Mouse (Mus musculus): ENCODE measurements around the gene Ifnk. TPM values are rescaled to one million over a fixed set of nuclear protein-coding genes. Genes with fewer than 3 reads are reported as not detected.

Ifnk gene
- polyA plus RNA-seq, 1 experiment from 2014 or later = not detected

GRCm38 (mm10) chr4:35125299-35125777 lies 26.5 kb upstream of the Ifnk start:
- Histone ChIP-seq H3K27me3 (replicated peaks) (no peaks in the 10 kb centered on the region), H3K9me3 (no peaks in the 10 kb centered on the region), H3K27ac (no peak overlapping the region), H3K36me3 (no peaks in the 10 kb centered on the region), H3K9ac (no peak overlapping the region), H3K4me1 (peaks cover 30% of the 10 kb centered on the region), H3K4me2 (replicated peaks) (peak overlapping the region; percentile 38), H3K4me3 (no peak overlapping the region)
- WGBS = 3% methylated on average over 5 of the region's 6 CpGs
- peak; percentile 85 for ATAC-seq (ENCODE audit: low FRiP score, low read depth)

DNA sequence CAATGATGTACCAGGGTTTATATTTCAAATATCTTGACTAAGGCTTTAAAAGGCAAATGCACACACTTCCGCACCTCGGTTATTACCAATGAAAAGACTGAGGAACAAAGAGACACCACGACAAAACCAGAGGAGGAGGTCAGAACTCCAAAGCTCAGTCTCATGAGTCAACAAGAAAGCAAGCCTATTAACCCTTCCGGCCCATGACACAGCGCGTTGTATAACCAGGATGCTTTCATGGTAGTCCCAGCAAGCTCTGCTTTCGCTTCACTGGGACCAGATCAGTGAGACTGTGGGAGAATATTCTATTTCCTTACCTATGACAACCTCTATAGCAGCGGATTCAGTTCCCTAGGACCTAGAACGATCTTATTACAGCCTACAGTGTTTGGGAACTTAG lies 25.1 kb upstream of the Ifnk start:
- Histone ChIP-seq H3K9ac (no peak overlapping the region), H3K4me2 (replicated peaks) (no peak overlapping the region), H3K27me3 (replicated peaks) (no peaks in the 10 kb centered on the region), H3K4me3 (no peak overlapping the region), H3K27ac (no peak overlapping the region), H3K4me1 (peaks cover 24% of the 10 kb centered on the region), H3K9me3 (no peaks in the 10 kb centered on the region), H3K36me3 (no peaks in the 10 kb centered on the region)
- no peak for ATAC-seq (ENCODE audit: low FRiP score, low read depth)
- 49% methylated on average over 9 of the region's 9 CpGs for WGBS

- ATAC-seq (ENCODE audit: low FRiP score, low read depth) = no peak
- Histone ChIP-seq H3K9me3 (no peaks in the 10 kb centered on the region), H3K4me1 (peaks cover 24% of the 10 kb centered on the region), H3K9ac (no peak overlapping the region), H3K4me3 (no peak overlapping the region), H3K4me2 (replicated peaks) (no peak overlapping the region), H3K27ac (no peak overlapping the region), H3K27me3 (replicated peaks) (no peaks in the 10 kb centered on the region), H3K36me3 (no peaks in the 10 kb centered on the region)
- WGBS = 47% methylated on average over 6 of the region's 6 CpGs
Measured at GRCm38 (mm10) chr4:35127759-35128158, 24.1 kb upstream of the Ifnk start.

DNA sequence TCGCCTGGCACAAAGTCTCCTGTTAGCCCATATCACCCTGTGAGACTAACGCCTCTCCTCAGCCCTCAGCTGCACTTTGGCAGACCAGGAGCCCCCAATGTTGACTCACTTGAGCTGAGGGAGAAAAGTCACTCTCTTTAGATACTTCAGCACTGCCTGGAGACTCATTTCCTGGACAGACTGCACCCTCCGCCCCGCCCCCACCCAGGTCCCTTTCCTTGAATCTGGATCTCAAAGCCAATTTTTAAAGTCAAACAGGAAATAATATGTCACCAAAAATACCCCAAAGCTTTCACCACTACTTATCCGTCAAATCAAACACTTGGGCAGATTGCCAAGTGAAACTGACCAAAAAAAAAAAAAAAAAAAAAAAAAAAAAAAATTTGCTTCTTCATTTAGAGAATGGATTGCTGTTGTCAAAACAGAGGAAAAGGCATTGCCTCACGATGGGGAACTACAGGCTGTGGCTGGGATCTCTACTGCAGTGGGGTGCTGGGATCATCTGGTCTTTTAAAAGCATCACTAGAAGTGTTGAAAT lies 21.4 kb upstream of the Ifnk start:
- Histone ChIP-seq H3K9ac (no peak overlapping the region), H3K27me3 (replicated peaks) (no peaks in the 10 kb centered on the region), H3K27ac (no peak overlapping the region), H3K36me3 (no peaks in the 10 kb centered on the region), H3K9me3 (no peaks in the 10 kb centered on the region), H3K4me1 (peaks cover 9% of the 10 kb centered on the region), H3K4me3 (no peak overlapping the region), H3K4me2 (replicated peaks) (no peak overlapping the region)
- WGBS = 78% methylated on average over 6 of the region's 6 CpGs
- ATAC-seq (ENCODE audit: low FRiP score, low read depth) = no peak

DNA sequence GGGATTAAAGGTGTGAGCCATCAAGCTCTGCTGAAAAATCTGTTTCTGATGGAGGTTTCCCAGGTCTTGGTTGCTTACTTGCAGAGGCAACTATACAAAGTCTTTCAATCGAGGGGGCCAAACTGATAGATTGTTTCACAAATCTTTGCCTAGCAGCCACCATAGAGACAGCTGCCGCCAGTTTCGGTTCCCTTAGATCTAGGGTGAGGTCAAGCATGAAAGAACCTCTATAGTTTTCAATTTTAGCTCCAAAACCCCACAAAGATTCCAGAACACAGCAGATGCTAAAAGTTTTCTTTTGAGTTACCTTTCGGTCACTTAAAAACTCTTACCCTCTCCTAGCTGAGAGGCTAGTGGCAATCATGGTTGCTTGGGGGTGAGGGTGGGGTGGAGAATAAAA lies 20.3 kb upstream of the Ifnk start:
- Histone ChIP-seq H3K36me3 (no peaks in the 10 kb centered on the region), H3K4me2 (replicated peaks) (no peak overlapping the region), H3K27ac (no peak overlapping the region), H3K4me3 (no peak overlapping the region), H3K9me3 (no peaks in the 10 kb centered on the region), H3K9ac (no peak overlapping the region), H3K4me1 (no peaks in the 10 kb centered on the region), H3K27me3 (replicated peaks) (no peaks in the 10 kb centered on the region)
- ATAC-seq (ENCODE audit: low FRiP score, low read depth) = no peak
- 80% methylated on average over 4 of the region's 4 CpGs for WGBS

DNA sequence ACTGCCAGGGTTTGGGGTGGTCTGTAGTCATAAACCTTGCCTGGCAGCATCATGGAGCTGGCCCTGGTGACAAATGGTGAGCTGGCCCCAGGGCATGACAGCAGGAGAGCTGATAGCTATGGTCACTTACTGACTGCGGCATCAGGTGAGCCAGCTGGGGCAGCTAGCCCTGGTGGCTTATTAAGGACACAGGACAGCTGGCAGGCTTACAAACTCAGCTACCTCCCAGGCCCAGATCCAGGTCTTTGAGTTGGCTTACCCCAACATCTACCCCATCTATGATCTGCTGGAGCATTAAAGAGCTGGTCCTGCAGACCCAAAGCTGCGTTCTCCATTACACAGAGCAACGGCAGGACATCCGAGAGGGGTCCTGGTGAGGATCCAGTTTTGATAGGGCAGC lies 18.4 kb upstream of the Ifnk start:
- Histone ChIP-seq H3K27ac (no peak overlapping the region), H3K4me2 (replicated peaks) (no peak overlapping the region), H3K4me3 (no peak overlapping the region), H3K9ac (no peak overlapping the region), H3K9me3 (no peaks in the 10 kb centered on the region), H3K27me3 (replicated peaks) (no peaks in the 10 kb centered on the region), H3K4me1 (no peaks in the 10 kb centered on the region), H3K36me3 (no peaks in the 10 kb centered on the region)
- ATAC-seq (ENCODE audit: low FRiP score, low read depth) = no peak
- WGBS = 90% methylated on average over 4 of the region's 4 CpGs

GRCm38 (mm10) chr4:35134846-35135611 lies 16.8 kb upstream of the Ifnk start:
- Histone ChIP-seq H3K4me2 (replicated peaks) (no peak overlapping the region), H3K36me3 (no peaks in the 10 kb centered on the region), H3K27ac (no peak overlapping the region), H3K9ac (no peak overlapping the region), H3K27me3 (replicated peaks) (no peaks in the 10 kb centered on the region), H3K4me1 (no peaks in the 10 kb centered on the region), H3K4me3 (no peak overlapping the region), H3K9me3 (no peaks in the 10 kb centered on the region)
- WGBS = 81% methylated on average over 15 of the region's 15 CpGs
- no peak for ATAC-seq (ENCODE audit: low FRiP score, low read depth)

DNA sequence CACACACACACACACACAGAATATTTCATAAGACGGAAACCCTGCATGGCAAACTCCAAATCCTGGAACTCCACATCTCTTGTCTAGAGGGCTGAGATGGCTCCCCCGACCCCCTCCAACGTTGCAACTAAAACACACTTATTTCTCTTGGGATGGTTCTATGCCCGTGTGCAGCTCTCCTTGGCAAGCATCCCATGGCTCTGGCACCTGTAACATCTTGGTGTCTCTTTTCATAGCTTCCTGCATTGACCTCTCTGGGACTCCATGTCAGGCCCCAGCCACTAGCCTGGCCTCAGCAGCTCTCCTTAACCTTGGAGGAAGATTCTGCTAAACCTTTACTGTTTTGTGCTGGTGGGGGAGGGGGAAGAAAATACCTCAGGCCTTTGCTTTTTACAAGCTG lies 16.1 kb upstream of the Ifnk start:
- WGBS = 82% methylated on average over 4 of the region's 4 CpGs
- H3K27ac ChIP-seq = no peak overlapping the region
- no peak overlapping the region for H3K4me2 ChIP-seq (replicated peaks)
- no peaks in the 10 kb centered on the region for H3K27me3 ChIP-seq (replicated peaks)
- no peak for ATAC-seq (ENCODE audit: low FRiP score, low read depth)
- no peaks in the 10 kb centered on the region for H3K36me3 ChIP-seq
- H3K9me3 ChIP-seq = no peaks in the 10 kb centered on the region
- H3K4me1 ChIP-seq = no peaks in the 10 kb centered on the region
- H3K9ac ChIP-seq = no peak overlapping the region
- no peak overlapping the region for H3K4me3 ChIP-seq

DNA sequence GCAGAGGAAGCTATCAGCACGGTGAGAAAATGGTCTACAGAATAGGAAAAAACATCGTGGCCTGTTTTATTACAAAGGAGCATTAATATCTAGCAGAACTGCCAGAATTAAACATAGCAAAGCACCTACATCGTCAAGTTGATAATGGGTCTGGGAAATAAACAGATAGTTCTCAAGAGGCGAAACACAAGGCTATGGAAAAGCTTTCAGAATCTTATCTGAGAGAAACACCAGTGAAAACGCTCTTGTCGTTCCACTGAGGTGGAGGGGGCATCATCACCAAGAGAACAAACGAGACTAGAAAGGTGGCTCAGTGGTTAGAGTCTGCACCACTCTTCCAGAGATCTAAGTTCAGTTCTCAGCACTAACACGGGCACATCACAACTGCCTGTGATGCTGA lies 14.9 kb upstream of the Ifnk start:
- Histone ChIP-seq H3K36me3 (no peaks in the 10 kb centered on the region), H3K4me2 (replicated peaks) (no peak overlapping the region), H3K27ac (no peak overlapping the region), H3K4me3 (no peak overlapping the region), H3K27me3 (replicated peaks) (no peaks in the 10 kb centered on the region), H3K9ac (no peak overlapping the region), H3K9me3 (no peaks in the 10 kb centered on the region), H3K4me1 (no peaks in the 10 kb centered on the region)
- no peak for ATAC-seq (ENCODE audit: low FRiP score, low read depth)
- WGBS = 93% methylated on average over 8 of the region's 8 CpGs

DNA sequence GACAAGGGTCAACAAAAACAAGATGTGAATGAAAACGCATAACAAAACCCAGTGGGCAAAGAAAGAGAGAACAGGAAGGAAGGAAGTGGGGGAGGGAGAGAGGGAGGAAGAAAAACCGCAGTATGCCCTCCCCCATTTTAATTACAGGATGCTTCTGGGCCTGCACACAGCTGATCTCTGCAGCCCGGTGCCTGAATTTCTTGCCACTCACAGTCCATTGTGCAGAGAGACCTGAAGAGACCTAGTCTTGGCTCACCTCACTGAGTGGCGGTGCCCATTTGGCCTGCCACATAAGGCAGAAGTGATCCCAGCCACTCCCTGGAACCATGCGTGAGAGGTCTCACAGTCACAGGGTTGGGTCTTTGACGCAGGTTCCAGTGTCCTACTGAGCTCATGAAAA lies 13.8 kb upstream of the Ifnk start:
- Histone ChIP-seq H3K36me3 (no peaks in the 10 kb centered on the region), H3K9me3 (no peaks in the 10 kb centered on the region), H3K27me3 (replicated peaks) (no peaks in the 10 kb centered on the region), H3K4me1 (no peaks in the 10 kb centered on the region), H3K4me2 (replicated peaks) (no peak overlapping the region), H3K9ac (no peak overlapping the region), H3K27ac (no peak overlapping the region), H3K4me3 (no peak overlapping the region)
- 42% methylated on average over 6 of the region's 6 CpGs for WGBS
- ATAC-seq (ENCODE audit: low FRiP score, low read depth) = no peak

DNA sequence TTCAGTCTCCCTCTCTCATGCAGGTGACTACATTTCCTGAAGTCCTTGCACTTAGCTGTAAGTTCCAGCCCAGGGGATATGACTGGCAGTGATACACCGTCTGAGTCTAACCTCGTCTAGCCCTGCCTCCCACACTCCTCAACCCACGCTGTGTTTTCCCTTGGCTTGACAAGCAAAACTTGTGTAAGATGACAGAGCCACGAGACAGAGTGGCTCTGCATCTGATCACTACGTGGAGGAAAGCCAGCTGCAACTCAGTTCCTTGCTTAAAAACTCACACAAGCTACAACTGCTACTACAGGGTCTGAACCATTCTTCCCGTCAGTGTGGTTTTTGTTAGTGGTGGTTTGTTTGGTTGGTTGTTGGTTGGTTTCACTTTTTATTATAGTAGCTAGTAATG lies 11.5 kb upstream of the Ifnk start:
- no peak overlapping the region for H3K4me3 ChIP-seq
- H3K4me2 ChIP-seq (replicated peaks) = no peak overlapping the region
- no peak overlapping the region for H3K27ac ChIP-seq
- no peaks in the 10 kb centered on the region for H3K36me3 ChIP-seq
- WGBS = 87% methylated on average over 6 of the region's 6 CpGs
- H3K4me1 ChIP-seq = no peaks in the 10 kb centered on the region
- no peaks in the 10 kb centered on the region for H3K9me3 ChIP-seq
- no peak for ATAC-seq (ENCODE audit: low FRiP score, low read depth)
- H3K27me3 ChIP-seq (replicated peaks) = no peaks in the 10 kb centered on the region
- no peak overlapping the region for H3K9ac ChIP-seq

GRCm38 (mm10) chr4:35143472-35144102 lies 8.3 kb upstream of the Ifnk start:
- WGBS = 78% methylated on average over 12 of the region's 12 CpGs
- no peak for ATAC-seq (ENCODE audit: low FRiP score, low read depth)
- Histone ChIP-seq H3K36me3 (no peaks in the 10 kb centered on the region), H3K4me1 (no peaks in the 10 kb centered on the region), H3K27ac (no peak overlapping the region), H3K4me2 (replicated peaks) (no peak overlapping the region), H3K27me3 (replicated peaks) (no peaks in the 10 kb centered on the region), H3K4me3 (no peak overlapping the region), H3K9me3 (no peaks in the 10 kb centered on the region), H3K9ac (no peak overlapping the region)

DNA sequence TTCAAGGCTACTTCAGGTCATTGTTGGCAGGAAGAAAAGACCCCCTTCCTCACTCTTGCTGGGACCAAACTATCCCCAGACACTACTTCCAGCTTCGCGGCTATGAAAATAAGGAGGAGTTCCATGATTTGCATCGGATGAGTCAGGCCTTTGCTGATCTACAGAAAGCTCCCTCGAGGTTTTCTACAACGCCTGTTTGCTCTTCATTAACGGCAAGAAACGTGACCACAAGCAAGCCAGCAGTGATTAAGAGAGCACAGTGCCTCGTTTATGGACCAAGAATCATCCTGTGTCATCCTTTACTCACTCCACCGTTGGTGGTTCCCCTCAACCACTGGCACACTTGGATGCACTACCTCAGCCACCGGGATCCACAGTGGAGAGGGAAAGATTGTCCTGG lies 6.1 kb upstream of the Ifnk start:
- H3K36me3 ChIP-seq = no peaks in the 10 kb centered on the region
- H3K4me2 ChIP-seq (replicated peaks) = no peak overlapping the region
- H3K27me3 ChIP-seq (replicated peaks) = no peaks in the 10 kb centered on the region
- no peak for ATAC-seq (ENCODE audit: low FRiP score, low read depth)
- 87% methylated on average over 10 of the region's 10 CpGs for WGBS
- H3K27ac ChIP-seq = no peak overlapping the region
- no peaks in the 10 kb centered on the region for H3K4me1 ChIP-seq
- H3K4me3 ChIP-seq = no peak overlapping the region
- no peak overlapping the region for H3K9ac ChIP-seq
- H3K9me3 ChIP-seq = no peaks in the 10 kb centered on the region

Measured in neural tube, embryonic 12.5 days (tissue).